Mouse (Mus musculus): Measurements from ENCODE around the gene Ocln.
"Not testable (repeated sequence)": the region's sequence is repeated elsewhere in the genome, so short reads cannot be mapped to it uniquely, and the experiment has no call there.

Ocln gene

DNA sequence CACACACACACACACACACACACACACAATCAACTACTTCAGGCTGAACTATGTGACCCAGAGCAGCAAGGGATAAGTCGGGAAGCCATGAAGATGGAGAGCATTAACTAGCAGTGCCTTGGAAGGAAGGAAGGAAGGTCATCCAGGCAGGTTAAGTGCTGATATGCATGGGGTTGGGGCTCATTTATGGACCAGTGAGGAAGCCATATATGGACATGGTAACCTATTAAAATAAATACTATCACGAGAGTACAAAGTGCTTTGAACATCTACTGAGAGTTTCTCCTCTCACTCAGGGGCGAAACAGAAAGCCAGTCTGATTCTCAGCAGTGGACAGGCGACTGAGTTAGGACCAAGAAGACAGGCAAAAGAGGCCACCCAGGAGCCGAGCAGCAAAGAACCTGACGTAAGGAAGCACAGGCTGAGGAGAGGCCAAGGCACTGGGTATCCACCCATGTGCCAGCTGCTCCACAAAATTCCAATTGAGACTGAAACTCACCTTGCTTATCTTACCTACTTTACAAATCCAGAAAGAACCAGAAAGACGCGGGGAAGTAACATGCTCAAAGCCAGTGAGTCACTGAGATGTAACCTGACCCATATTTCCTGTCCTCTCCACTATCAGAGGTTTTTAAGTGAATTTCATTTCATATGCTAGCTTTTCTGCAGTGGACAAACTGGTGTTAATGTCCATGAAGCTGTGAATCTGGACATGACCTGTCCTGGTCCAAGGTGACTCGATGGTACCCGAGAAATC is 9.3 kb downstream of the Ocln start:
- DNase-seq (ENCODE audit: low spot score in 2 of 2): no peak

DNA sequence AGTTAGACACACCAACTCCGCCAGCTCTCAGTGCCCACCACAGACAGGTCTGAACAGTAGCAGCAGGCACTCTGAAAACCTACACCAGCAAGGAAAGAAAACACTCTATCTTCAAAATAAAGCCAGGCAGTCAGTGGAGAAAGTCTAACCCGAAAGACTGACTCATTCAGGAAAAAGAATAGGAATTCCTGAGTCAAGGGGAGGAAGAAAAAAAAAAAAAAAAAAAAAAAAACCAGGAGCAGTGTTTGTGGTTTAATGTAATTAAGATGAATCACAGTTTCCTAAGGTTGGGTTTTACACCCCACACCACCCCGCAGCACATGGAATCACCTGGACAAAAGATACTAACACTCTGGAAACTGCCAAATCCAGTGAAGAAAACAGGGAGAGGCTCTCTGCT is 16.4 kb downstream of the Ocln start:
- no peak for DNase-seq (ENCODE audit: low spot score in 2 of 2)

- DNase-seq (ENCODE audit: low spot score in 2 of 2): no peak
Measured at GRCm38 (mm10) chr13:100532788-100533365, 19.6 kb downstream of the Ocln start.

GRCm38 (mm10) chr13:100526649-100527038 is 25.9 kb downstream of the Ocln start:
- DNase-seq (ENCODE audit: low spot score in 2 of 2): no peak

DNA sequence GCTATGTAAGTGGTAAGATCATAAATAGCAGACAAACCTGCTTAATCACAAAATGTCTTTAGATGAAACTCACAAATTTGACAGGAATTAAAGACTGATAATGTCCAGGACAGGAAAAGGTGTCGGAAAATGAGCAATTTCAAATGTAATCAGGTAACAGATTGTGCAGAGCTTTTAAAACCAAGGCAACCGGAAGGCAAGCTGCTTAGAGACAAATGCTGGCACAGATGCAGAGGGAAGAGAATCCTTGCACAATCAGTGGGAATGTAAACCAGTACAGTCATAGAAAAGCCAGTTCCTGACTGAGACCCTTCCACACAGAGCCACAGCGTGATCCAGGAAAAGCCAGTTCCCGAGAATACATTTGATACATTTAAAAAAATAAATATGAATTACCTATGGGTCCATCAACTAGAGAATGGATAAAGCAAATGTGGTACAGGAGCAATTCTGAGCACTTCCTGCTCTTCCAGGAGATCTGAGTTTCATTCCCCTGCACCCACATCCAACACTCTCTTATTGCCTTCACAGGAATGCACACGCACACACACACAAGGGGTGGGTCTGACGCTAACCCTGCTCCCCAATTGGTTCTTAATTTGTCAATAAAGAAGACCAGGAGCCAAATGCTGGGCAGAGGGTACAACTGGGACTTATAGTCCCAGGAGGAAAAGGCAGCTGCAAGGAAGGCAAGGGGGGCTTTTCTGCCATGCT is 26.4 kb downstream of the Ocln start:
- DNase-seq (ENCODE audit: low spot score in 2 of 2): no peak

- no peak for DNase-seq (ENCODE audit: low spot score in 2 of 2)
Measured at GRCm38 (mm10) chr13:100524896-100525295, 27.6 kb downstream of the Ocln start.

DNA sequence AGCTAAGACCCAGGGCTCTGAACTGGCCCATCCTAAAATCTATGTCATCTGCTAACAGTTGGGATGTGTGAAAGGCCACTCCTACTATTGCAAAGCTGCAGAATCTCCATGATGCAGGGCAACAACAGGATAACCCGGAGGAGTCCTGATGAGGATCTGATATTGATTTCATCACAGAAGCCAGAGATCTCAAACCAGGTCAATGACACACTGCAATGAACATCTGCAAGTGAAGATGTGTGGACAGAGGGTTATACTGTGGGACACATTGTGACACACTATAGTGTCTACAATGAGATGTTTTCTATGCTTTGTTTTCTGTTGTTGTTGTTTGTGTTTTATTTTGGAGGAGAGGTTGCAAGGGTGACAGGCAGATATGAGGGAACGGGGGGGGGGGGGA is 28.8 kb downstream of the Ocln start:
- no peak for DNase-seq (ENCODE audit: low spot score in 2 of 2)

DNA sequence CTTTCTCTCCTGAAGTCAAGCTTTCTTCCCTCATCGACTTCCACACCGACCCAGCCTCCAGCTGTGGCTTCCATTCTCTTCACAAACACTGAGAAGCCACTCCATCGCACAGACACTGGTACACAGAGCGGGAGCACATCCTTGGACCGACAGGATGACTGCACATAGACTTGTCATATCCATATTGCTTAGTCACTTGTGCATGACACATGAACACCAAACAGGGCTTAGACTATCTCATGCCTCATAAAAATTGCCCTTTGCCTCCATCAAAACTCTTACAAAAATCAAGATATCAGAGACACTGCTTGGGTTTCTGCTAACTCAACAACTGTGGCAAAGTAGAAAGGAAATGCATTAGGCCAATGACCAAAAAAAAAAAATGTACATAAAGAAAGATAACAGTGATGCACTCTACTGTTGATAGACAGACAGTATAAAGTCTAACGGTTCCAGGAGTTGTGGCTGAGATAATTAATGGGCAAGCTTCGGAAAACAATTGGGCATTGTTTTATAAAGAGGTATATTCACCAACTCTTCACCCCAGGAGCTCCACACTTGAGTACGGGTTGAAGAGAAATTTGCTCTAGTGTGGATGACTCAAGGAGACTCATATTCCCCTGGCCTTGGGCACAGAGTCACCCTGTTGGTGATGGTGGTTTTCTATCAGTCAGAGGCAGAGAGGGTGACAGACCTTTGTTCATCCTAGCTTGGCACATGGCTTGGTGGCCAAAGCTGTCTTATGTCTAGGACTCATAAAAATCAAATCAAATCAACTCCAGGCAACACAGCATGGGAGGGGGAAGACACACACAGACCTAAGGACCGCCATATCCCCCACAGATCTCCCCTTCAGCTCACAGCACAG is 30.6 kb downstream of the Ocln start:
- no peak for DNase-seq (ENCODE audit: low spot score in 2 of 2)

DNA sequence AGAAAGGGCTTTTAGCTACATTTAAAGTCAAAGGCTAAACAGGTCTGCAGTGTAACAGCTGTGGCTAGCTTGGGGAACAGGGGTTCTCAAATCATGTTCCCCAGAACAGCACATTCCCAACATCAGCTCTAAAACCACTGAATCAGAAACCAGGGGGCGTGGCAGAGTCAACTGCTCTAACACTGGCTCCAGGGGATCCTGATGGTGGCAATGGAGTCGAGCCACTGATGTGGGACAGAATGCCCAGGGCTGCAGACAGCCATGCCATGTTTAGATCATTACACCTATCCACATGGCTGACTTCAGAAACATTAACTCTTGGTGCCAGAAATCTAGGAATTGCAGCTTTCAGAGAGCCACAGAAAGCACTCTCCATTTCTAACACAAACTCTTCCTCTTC is 33.4 kb downstream of the Ocln start:
- DNase-seq (ENCODE audit: low spot score in 2 of 2): no peak

DNA sequence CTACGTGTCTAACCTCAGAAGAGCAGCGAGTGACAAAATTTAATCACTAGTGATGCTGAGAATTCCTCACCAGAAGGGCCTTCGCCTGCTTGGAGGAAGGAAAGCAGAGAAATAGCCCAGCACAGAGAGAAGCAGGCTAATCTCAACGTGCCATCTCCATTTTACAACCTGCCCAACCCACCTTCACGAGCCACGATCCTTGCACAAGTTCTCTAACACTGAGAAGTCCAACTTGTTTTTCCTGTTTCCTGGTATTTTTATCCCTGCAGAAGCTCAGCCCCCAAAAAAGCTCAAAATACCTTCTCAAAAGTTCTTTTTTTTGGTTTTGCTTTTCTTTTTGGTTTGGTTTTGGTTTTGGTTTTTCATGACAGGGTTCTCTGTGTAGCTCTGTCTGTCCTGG is 34.3 kb downstream of the Ocln start:
- no peak for DNase-seq (ENCODE audit: low spot score in 2 of 2)

- DNase-seq (ENCODE audit: low spot score in 2 of 2): no peak
Measured at GRCm38 (mm10) chr13:100517652-100518153, 34.8 kb downstream of the Ocln start.

GRCm38 (mm10) chr13:100516213-100517105 is 36.1 kb downstream of the Ocln start:
- no peak for DNase-seq (ENCODE audit: low spot score in 2 of 2)

GRCm38 (mm10) chr13:100512792-100513191 is 39.7 kb downstream of the Ocln start:
- DNase-seq (ENCODE audit: low spot score in 2 of 2): no peak

- no peak for DNase-seq (ENCODE audit: low spot score in 2 of 2)
Measured at GRCm38 (mm10) chr13:100511860-100512364, 40.6 kb downstream of the Ocln start.

DNA sequence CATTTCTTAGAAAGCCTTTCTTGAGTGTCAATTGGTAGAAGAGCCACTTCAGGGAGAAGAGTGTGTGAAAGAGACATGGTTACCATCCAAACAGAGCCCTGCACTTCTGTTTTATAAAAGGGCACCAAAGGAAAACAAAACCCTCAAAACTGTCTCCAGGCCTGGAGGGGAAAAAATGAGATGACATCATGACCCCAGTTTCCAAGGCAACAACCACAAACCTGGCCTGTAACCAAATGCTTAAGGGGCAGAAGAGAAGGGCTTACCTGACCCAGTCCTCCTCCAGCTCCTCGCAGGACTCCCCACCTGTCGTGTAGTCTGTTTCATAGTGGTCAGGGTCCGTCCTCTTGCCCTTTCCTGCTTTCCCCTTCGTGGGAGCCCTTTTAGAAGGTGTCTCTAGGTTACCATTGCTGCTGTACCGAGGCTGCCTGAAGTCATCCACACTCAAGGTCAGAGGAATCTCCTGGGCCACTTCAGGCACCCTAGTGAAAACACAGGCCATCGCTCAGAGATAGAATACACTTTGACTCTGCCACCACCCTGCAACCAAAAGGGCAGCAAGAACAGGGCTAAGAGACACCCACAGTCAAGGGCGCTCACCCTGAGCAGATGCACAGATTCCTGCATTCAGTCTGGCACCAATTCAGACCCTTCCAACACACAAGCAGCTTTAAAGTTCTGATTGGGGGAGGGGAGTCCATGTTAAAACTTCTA is 41.2 kb downstream of the Ocln start:
- DNase-seq (ENCODE audit: low spot score in 2 of 2): no peak

DNA sequence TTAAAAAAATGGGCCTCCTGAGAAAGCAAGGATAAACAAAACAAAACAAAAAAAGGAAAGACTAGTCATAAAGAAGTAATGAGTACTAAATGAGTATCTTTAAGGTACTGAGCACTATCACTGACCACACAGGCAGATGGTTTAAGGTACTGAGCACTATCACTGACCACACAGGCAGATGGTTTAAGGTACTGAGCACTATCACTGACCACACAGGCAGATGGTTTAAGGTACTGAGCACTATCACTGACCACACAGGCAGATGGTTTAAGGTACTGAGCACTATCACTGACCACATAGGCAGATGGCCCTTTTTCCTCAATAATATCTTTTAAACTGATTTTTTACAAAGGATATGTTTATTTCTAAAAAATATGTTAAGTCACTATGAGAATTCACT is 52.9 kb downstream of the Ocln start:
- DNase-seq (ENCODE audit: low spot score in 2 of 2): not testable (repeated sequence)

DNA sequence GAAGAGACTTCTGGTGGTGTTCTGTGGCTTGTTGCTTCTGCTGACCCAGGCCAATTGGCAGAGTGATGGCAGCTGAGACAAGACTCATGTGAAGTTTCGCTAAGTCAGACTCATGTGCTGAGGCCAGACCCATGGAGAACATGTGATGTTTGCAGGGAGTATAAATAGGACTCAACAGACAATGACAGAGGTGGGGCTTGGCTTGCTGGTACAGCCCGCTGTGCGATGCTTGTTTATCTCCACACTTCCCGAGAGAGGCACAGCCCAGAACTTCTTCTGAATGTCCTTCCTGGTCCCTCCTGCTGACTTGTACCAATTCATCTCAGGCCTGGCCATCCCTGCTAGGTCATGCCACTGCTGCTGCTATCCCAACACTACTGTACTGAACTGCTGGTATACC is 57.2 kb downstream of the Ocln start:
- no peak for DNase-seq (ENCODE audit: low spot score in 2 of 2)

- not testable (repeated sequence) for DNase-seq (ENCODE audit: low spot score in 2 of 2)
Measured at GRCm38 (mm10) chr13:100494370-100494769, 58.1 kb downstream of the Ocln start.

DNA sequence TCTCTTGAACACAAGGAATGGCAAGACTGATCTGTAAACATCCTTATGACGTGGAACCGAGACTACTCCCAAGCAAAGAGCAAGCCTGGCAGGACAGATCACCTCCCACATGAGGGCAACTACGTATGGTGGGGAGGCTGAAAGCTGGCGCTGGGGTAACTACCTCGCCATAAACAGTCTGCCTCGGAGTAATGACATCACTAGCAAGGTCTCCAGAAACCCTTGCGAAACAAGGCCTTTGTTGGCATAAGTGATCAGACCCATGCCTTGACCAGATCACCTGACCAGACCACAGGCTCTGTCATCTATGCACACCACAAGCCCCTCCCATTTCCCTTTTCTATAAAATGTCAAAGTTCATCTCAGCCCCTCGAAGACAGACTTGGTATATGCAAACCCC is 59.2 kb downstream of the Ocln start:
- no peak for DNase-seq (ENCODE audit: low spot score in 2 of 2)
